Mouse (Mus musculus): ENCODE results near the gene Wfdc6b.

DNA sequence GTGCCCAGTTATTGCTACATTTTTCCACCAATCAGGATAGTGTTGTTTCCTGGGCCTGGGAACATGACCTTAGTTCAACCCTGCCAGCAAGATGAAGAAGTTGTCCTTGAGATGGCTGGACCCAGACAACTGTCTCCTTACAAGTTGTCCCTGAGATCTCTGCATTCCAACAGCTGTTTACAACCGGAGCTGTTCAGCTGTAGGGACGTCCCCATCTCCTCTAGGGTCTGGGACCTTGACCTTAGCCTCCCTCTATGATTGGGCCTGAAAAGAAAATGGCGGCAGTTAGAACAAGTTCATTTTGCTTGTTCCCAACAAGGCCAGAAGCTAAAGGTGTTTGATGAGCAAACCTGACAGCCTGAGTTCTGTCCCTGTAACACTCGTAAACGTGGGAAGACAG, 5.7 kb downstream of the Wfdc6b start:
- TF ChIP-seq CTCF (IDR thresholded peaks at IDR 0.05; ENCODE audit: extremely low read depth, insufficient read length, insufficient replicate concordance, low read depth, low read length) (no peak), POLR2A (IDR thresholded peaks at IDR 0.05; ENCODE audit: low read depth, low read length) (no peak)

Measured in small intestine, adult 2 months (tissue).